Mouse (Mus musculus): ENCODE measurements around the gene Nf1. TPM values are rescaled to one million over a fixed set of nuclear protein-coding genes. Genes with fewer than 3 reads are reported as not detected.

Nf1 gene
- 8.0 and 9.7 TPM in 2 replicates for polyA plus RNA-seq (2012; rRNA removed)

DNA sequence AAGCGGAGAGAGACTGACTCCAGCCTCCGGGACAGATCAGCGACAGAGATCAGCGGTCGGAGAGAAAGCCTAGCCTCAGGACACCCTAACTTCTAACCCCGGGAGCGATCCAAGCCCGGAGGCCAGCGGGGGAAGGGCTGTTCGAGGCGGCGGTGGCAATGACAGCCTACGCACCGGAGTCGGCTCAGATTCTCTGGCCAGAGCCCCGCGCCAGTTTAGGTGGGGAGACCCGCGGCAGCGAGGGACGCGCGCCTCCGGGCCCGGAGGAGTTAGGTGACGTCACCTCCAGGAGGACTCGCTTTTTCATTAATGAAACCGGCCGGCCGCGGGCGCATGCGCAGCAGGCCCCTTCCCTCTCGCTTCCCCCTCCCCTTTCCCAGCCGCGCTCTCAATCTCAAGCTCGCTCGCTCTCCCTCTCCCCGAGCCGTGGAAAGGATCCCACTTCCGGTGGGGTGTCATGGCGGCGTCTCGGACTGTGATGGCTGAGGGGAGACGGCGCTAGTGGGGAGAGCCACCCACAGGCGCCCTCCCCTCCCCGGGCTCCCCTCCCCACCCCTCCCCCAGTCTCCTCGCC, at the start of gene Nf1:
Gene Nf1, plus strand, starts transcription at position 460 of the 574 bp plus-strand sequence.

GRCm38 (mm10) chr11:79296856-79297491, 42.5 kb upstream of the Nf1 start, which contains the start of gene Gm9964:
Gene Gm9964 (minus strand): TSS chr11:79296906.

GRCm38 (mm10) chr11:79503845-79504244, 164.4 kb downstream of the Nf1 start, which contains the start of gene Omg:
Gene Omg (minus strand): TSS chr11:79504084.

GRCm38 (mm10) chr11:79523560-79524309, 184.2 kb downstream of the Nf1 start, which contains the start of gene Evi2b:
Gene Evi2b (minus strand): TSS chr11:79523762.

DNA sequence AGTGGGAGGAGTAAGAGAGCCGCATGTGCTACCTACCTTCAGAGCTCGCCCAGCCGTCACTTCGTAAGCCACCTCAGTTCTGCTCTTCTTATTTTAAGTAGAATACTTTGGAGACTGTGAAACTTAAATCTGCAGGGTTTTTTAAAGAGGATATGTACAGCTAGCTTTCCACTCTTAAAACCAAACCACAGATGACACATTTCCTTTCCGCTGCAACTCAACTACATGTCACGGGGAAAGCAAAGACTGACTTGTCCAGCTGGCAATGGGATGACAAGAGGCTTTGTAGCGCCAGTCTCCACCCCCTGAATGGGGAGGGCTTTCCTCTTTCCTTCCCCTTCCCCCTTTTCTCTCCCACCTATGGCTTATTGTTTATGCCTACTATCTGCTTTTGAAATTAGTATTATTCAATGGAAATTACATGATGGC, 190.9 kb downstream of the Nf1 start, which contains the start of the genes Evi2 and Evi2a:
Gene Evi2, minus strand, starts transcription at position 257 of the 429 bp plus-strand sequence.
Gene Evi2a, minus strand, starts transcription at position 277 of the 429 bp plus-strand sequence.

DNA sequence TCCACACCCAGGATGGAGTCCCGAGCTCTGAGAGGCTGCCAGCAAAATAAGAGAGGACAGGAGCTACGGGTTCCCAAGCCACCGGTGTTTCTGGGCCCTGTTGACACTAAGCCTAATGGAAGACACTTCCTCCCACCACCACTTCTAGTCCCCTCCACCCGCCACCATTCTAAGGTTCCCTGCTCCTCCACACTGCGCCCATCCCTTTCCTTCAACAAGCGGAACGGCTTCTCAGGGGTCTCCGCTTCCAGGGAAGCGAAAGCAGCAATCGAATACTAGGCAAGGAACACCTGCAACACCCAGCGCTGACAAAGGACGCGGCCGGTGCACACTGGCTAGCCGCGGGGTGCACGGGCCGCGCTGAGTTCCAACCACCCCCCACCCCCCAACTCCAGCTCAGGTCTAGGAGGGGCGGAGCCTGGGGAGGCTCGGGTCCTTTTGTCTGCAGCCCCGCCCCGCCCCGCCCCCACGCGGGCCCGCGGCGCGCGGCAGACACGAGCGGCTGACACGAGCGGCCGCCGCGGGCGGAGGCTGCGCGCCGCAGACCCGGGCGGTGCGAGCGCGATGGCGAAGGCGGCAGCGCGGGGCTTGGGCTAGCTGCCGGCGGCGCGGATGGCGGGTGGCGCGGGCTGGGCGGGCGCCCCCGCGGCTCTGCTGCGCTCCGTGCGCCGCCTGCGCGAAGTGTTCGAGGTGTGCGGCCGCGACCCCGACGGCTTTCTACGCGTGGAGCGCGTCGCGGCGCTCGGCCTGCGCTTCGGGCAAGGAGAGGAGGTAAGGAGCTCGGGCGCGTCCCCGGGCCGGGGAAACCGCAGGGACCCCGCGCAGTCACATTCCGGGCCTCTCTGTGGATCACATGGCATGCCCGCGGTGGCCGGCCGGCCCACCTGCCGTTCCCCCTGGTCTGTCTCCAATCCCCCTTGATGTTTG, 251.4 kb downstream of the Nf1 start, which contains the start of gene Rab11fip4:
Gene Rab11fip4, plus strand, starts transcription at position 549 of the 927 bp plus-strand sequence.

Other genes with a start within 250 kb of the Nf1 start
- gene Ksr1, start 193.3 kb upstream of the Nf1 start, polyA plus RNA-seq (2012; rRNA removed): 34.1 and 52.9 TPM in 2 replicates
- gene Wsb1, start 85.0 kb upstream of the Nf1 start, polyA plus RNA-seq (2012; rRNA removed): 67.6 and 94.1 TPM in 2 replicates
- gene Gm9964, start 42.8 kb upstream of the Nf1 start, polyA plus RNA-seq (2012; rRNA removed): not detected in 2 replicates
- gene Omg, start 164.4 kb downstream of the Nf1 start, polyA plus RNA-seq (2012; rRNA removed): 0.24 TPM in 1 of 2 replicates, not detected in the other
- gene Evi2b, start 184.1 kb downstream of the Nf1 start, polyA plus RNA-seq (2012; rRNA removed): 1.9 and 2.5 TPM in 2 replicates
- 0.17 and 0.49 TPM in 2 replicates for gene Evi2, start 190.9 kb downstream of the Nf1 start, polyA plus RNA-seq (2012; rRNA removed)
- 3.0 and 3.9 TPM in 2 replicates for gene Evi2a, start 190.9 kb downstream of the Nf1 start, polyA plus RNA-seq (2012; rRNA removed)